Mouse (Mus musculus): ENCODE measurements around the gene Ccdc82.

Gene Ccdc82

DNA sequence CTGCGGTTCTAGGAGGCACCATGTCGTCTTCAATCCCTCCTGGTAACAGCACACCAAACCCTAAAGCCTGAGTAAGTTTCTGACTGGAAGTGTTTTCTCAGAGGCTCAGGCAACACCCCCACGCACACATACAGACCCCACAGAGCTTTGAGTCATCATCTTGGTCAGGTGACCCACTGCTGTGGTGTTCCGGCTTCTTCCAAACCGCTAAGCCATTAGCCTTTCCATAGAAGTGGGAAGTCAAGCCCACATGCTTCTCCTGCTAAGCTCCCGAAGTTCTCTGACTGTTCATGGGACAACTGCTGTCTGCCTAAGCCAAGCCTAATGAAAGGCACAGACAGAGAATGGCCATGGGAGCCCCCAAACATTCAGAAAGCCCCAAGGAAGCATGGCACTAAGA lies 52.4 kb downstream of the Ccdc82 start:
- DNase-seq (ENCODE audit: low spot score) = no peak

- DNase-seq (ENCODE audit: low spot score) = no peak
These were observed 53.3 kb downstream of the Ccdc82 start for GRCm38 (mm10) chr9:13300041-13300441.

DNA sequence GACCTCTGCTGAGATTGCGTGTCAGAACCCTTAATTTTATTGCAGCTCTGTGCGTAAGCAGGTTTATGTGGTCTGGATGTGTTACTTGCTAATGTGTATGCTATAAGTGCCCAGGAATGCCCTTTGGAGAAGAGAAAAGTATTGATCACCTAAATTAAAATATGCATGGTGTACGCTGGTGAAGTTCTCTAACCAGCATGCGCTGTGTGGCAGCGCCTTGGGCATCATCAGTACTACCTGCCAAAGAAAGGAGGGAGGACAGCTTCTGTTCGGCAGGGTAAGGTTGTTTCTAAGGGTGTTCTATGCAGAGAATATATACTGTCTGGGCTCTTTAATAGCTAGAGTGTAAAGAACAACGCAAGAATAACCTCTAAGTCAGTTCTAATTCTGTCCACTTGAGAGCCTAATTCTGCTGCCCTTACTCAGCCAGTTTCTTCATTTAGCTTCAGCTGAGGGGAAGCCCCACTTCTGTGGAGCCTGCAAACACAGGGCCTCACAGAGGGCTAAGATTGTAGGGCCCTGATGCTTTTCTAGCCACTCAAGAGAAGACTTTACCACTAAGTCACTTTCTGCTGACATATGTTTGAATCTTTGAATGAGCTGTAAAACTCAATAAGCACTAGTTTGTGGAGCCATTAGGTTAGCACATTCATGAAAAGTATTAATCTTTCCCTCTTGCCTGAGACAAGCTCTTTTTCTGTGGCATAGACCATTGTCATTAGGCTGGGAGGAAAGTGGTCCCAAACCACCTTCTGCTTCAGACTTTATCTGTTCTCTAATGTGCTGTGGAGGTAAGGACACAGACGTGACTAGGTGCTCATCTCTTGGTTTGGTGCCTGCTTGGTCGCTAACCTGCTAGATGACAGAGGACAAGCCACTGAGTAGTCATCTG lies 54.4 kb downstream of the Ccdc82 start:
- no peak for DNase-seq (ENCODE audit: low spot score)

GRCm38 (mm10) chr9:13302183-13302825 lies 55.5 kb downstream of the Ccdc82 start:
- DNase-seq (ENCODE audit: low spot score) = no peak

GRCm38 (mm10) chr9:13303099-13303771 lies 56.5 kb downstream of the Ccdc82 start:
- DNase-seq (ENCODE audit: low spot score) = no peak

DNA sequence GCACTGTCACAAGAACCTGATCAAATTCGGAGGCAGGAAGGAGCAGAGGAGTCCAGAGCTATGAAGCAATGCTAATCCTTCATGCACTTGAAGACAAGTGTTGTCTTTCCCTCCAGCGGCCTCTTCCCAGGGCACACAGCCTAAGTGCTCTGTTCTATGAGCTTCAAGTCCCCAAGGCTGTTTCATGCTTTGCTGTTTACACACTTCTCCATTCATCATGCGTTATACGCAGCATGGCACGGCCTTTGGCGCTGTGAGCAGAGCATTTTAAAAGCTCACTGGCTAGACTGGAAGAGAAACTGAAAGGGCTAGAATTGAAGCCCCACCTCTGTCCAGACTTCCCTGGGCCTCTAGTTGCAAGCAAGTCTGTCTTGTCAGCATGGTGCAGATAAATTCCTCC lies 57.2 kb downstream of the Ccdc82 start:
- no peak for DNase-seq (ENCODE audit: low spot score)

- DNase-seq (ENCODE audit: low spot score) = no peak
These were observed 59.7 kb downstream of the Ccdc82 start for GRCm38 (mm10) chr9:13306471-13306870.

DNA sequence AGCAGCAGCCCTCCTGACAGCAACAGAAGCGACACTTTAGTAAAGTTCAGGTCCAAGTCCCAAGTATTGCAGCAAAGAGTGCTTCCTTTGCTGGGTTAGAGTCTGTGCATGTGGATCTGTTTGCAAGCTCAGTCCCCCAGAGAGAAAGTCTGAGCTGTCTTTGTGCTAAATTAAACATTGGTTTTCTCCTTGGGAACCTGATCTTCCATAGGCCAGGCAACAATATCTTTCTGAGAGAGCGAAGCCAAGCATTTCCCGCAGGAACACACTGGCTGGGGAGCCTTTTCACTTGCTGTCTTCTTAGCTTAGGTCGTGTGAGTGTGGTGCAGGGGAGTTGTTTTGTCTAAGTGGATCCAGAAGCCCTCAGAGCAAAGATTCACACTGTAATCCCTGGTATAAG lies 60.5 kb downstream of the Ccdc82 start:
- DNase-seq (ENCODE audit: low spot score) = no peak

GRCm38 (mm10) chr9:13308718-13309117 lies 62.0 kb downstream of the Ccdc82 start:
- DNase-seq (ENCODE audit: low spot score) = no peak

GRCm38 (mm10) chr9:13309807-13310206 lies 63.1 kb downstream of the Ccdc82 start:
- DNase-seq (ENCODE audit: low spot score) = no peak

DNA sequence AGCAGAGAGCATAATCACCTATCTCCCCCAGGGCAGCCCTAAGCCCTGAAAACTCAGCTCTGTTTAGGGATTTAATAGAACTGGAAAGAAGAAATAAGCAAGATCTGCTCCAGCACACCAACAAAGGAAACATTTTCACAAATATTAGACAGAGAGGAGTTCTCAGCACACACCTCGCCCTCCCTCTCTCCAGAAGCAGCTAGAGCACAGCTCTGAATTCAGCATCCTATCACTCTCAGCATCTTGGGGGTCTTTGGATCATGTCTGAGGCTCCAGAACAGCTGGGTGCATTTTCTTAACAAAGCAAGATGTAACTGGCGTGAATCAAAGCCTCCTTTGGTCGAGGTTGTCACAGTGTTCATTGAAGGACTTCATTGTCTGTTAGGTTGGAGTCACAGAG lies 63.5 kb downstream of the Ccdc82 start:
- no peak for DNase-seq (ENCODE audit: low spot score)

- DNase-seq (ENCODE audit: low spot score) = no peak
These were observed 64.3 kb downstream of the Ccdc82 start for GRCm38 (mm10) chr9:13311094-13311493.

- no peak for DNase-seq (ENCODE audit: low spot score)
These were observed 67.2 kb downstream of the Ccdc82 start for GRCm38 (mm10) chr9:13313923-13314322.

DNA sequence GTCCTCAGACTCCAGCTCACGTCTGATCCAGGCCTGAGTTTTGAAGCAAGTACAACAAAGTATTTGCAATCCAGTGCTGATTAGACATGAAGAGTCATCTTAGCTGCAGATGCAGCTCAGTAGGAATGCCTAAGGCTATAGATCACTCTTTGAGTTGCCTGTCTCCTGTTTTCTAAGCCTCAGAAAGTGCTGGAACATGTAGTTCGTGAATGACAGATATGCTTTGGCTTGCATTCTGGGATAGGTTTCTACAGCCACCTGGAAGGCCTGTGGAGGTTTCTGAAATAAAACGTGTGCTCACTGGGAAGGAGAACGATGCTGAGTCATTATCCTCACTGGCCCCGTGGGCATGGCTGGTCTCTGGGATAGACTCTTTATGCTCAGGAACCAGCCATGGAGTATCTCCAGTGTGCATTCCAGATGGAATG lies 67.8 kb downstream of the Ccdc82 start:
- DNase-seq (ENCODE audit: low spot score) = no peak

DNA sequence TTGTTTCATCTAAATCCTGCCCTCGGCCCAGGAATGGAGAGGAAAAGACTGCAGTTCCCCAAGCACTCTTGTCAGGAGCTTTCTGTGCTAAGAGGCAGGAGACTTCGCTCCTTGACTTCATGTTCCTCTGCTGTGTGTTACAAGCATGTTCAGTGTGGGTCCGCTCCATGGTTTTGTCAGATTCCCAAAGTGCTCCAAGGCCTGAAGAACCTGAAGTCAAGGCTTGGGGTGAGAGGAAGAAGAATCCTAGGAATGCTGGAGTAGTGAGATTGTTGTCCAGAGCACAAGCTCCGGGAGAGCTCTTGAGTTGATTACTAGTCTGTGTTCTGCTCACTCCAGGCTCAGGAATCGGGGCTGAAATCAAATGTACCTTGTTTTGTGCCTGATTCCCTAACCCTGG lies 68.6 kb downstream of the Ccdc82 start:
- DNase-seq (ENCODE audit: low spot score) = no peak

- no peak for DNase-seq (ENCODE audit: low spot score)
These were observed 72.8 kb downstream of the Ccdc82 start for GRCm38 (mm10) chr9:13319566-13319965.

GRCm38 (mm10) chr9:13320800-13321364 lies 74.1 kb downstream of the Ccdc82 start:
- DNase-seq (ENCODE audit: low spot score) = no peak

DNA sequence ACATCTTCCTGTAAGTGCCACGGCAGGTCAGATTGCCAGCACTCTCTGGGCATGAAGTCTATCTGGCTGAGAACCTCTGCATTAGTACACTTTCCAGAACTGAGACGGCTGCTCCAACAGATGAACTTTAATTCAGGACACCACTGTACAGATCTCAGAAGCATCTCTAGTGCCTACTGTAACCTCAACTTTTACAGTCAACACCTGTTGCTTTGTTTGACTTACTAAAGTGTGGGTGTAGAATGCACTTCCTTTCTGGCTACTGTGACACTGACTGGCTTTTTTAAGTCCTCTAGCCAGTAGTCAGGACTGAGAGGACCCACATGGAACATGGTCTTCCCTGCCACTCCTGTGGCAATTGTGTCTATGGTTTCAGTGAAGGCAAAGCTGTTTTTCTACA lies 76.3 kb downstream of the Ccdc82 start:
- no peak for DNase-seq (ENCODE audit: low spot score)

GRCm38 (mm10) chr9:13323612-13324011 lies 76.9 kb downstream of the Ccdc82 start:
- DNase-seq (ENCODE audit: low spot score) = no peak

Measured in spleen, adult 12 weeks (tissue).